Mouse (Mus musculus) lung, embryonic 16.5 days (tissue): ENCODE data around the gene Dnaic1. TPM values are rescaled to one million over a fixed set of nuclear protein-coding genes. Genes with fewer than 3 reads are reported as not detected.

Experiments
- ATAC-seq: fragments of 200-750 bp; cut with Nextera tagmentation; 2 replicates; pipeline ENCODE4 v1.8.0; 2017; ENCODE audit warnings: low read depth, mild to moderate bottlenecking, moderate library complexity
- H3K27ac ChIP-seq: fragments of 300-500 bp; sonication (generic); 2 replicates; pipeline ENCODE4 v1.5.1; 2014; ENCODE audit warnings: mild to moderate bottlenecking, control low read depth, low read length
- H3K27me3 ChIP-seq: fragments of 300-500 bp; sonication (generic); 2 replicates; pipeline ENCODE4 v1.6.1; 2014; ENCODE audit warnings: low read depth, low read length, mixed read lengths; ENCODE audit not compliant: control insufficient read depth, insufficient read depth
- H3K36me3 ChIP-seq: fragments of 300-500 bp; sonication (generic); 2 replicates; pipeline ENCODE4 v1.6.1; 2014; ENCODE audit warnings: low read length; ENCODE audit not compliant: control insufficient read depth, insufficient read depth
- H3K4me1 ChIP-seq: fragments of 300-500 bp; sonication (generic); replicated peaks from 2 replicates; pipeline ENCODE4 v1.6.1; 2014; ENCODE audit warnings: low read length, mixed read lengths; ENCODE audit not compliant: control insufficient read depth, insufficient read depth
- H3K4me2 ChIP-seq: fragments of 300-500 bp; sonication (generic); 2 replicates; pipeline ENCODE4 v1.6.1; 2014; ENCODE audit warnings: low read depth, low read length, control low read depth
- H3K4me3 ChIP-seq: fragments of 300-500 bp; sonication (generic); 2 replicates; pipeline ENCODE4 v1.5.1; 2014; ENCODE audit warnings: mild to moderate bottlenecking, low read length, control low read depth
- H3K9ac ChIP-seq: fragments of 300-500 bp; sonication (generic); 2 replicates; pipeline ENCODE4 v1.6.1; 2014; ENCODE audit warnings: low read length, control low read depth
- H3K9me3 ChIP-seq: fragments of 300-500 bp; sonication (generic); 2 replicates; pipeline ENCODE4 v1.6.1; 2016; ENCODE audit warnings: low read length; ENCODE audit not compliant: control insufficient read depth
- WGBS: fragments of 180-500 bp; shearing (Covaris S2); extraction: QIAGEN DNeasy Blood & Tissue Kit; methylation state at CpG from one replicate; pipeline ENCODE4 v1.1.7; 2014; 5-methylcytosine and 5-hydroxymethylcytosine counted together
- polyA plus RNA-seq: library from polyadenylated mRNA; unstranded; fragments of >200 nt; fragmentation: Nextera tagmentation; extraction: Ambion mirVana; gene quantifications from 2 replicates; pipeline ENCODE4 v1.2.1, GENCODE M21; 2015

Gene Dnaic1
- polyA plus RNA-seq, 1 experiment from 2014 or later = 2.9 TPM

DNA sequence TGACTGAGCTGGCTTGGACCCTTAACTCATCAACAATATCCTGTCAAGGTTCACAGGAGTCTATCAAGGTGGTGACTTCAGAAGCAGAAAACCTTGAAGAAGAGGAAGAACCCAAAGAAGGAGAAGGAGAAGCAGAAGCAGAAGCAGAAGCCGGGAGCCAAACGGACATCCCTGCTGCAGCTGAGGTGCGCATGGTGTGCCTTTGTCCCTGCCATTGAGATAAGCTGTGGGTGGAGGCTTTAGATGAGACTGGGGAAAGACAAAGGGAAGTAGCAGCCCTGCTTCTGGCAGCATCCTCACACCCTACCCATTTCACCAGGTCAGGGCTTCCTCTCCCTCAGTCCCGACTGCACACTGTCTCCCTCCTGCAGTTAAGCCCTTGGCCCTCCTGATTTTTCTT lies 33.2 kb downstream of the Dnaic1 start:
- Histone ChIP-seq H3K4me2 (no peak overlapping the region), H3K9ac (no peak overlapping the region), H3K9me3 (no peaks in the 10 kb centered on the region), H3K4me1 (no peaks in the 10 kb centered on the region), H3K36me3 (no peaks in the 10 kb centered on the region), H3K27ac (no peak overlapping the region), H3K27me3 (no peaks in the 10 kb centered on the region), H3K4me3 (no peak overlapping the region)
- 59% methylated on average over 4 of the region's 4 CpGs for WGBS
- ATAC-seq = no peak

GRCm38 (mm10) chr4:41604476-41605396 lies 35.2 kb downstream of the Dnaic1 start:
- no peak for ATAC-seq
- Histone ChIP-seq H3K4me2 (no peak overlapping the region), H3K9me3 (no peaks in the 10 kb centered on the region), H3K4me3 (no peak overlapping the region), H3K9ac (no peak overlapping the region), H3K4me1 (no peaks in the 10 kb centered on the region), H3K27ac (no peak overlapping the region), H3K27me3 (no peaks in the 10 kb centered on the region), H3K36me3 (no peaks in the 10 kb centered on the region)
- WGBS = 41% methylated on average over 8 of the region's 8 CpGs

DNA sequence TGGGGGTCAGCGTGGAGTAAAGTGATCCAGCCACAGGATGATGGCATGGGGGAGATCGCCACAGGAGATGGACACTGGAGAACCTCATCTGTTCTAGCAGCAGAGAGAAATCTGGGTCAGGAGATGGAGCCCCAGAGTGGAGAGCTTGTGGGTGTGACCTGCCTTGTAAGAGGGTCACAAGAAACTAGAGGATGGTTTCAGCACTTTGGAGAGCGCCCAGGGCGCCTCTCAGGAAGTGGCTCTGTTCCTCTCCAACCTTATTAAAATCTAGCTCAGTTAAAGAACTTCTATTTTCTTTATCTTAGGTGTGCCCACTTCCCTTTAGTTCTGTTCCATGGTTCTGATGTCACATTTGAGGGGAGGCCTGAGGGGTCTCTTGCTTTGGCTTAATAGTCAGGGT lies 37.2 kb downstream of the Dnaic1 start:
- no peak overlapping the region for H3K9ac ChIP-seq
- ATAC-seq = no peak
- H3K36me3 ChIP-seq = no peaks in the 10 kb centered on the region
- H3K4me1 ChIP-seq = no peaks in the 10 kb centered on the region
- no peaks in the 10 kb centered on the region for H3K9me3 ChIP-seq
- no peak overlapping the region for H3K4me3 ChIP-seq
- H3K27me3 ChIP-seq = no peaks in the 10 kb centered on the region
- no peak overlapping the region for H3K27ac ChIP-seq
- no peak overlapping the region for H3K4me2 ChIP-seq
- WGBS = 32% methylated on average over 4 of the region's 4 CpGs

- Histone ChIP-seq H3K9ac (no peak overlapping the region), H3K27ac (no peak overlapping the region), H3K4me2 (no peak overlapping the region), H3K4me3 (no peak overlapping the region), H3K4me1 (no peaks in the 10 kb centered on the region), H3K27me3 (no peaks in the 10 kb centered on the region), H3K9me3 (no peaks in the 10 kb centered on the region), H3K36me3 (no peaks in the 10 kb centered on the region)
- 0 out of 2 replicates have a peak, but pooled peaks have one; percentile 10 for ATAC-seq
- 73% methylated on average over 10 of the region's 10 CpGs for WGBS
Observed at GRCm38 (mm10) chr4:41609681-41610593, 40.4 kb downstream of the Dnaic1 start.

- Histone ChIP-seq H3K9ac (no peak overlapping the region), H3K9me3 (no peaks in the 10 kb centered on the region), H3K27me3 (no peaks in the 10 kb centered on the region), H3K27ac (no peak overlapping the region), H3K4me1 (no peaks in the 10 kb centered on the region), H3K36me3 (no peaks in the 10 kb centered on the region), H3K4me2 (no peak overlapping the region), H3K4me3 (no peak overlapping the region)
- whole genome bisulfite sequencing = 39% methylated on average over 6 of the region's 6 CpGs
- ATAC-seq = peak; percentile 23; the same call in 1 of the 2 replicates
Observed at GRCm38 (mm10) chr4:41610594-41610980, 41.0 kb downstream of the Dnaic1 start.

DNA sequence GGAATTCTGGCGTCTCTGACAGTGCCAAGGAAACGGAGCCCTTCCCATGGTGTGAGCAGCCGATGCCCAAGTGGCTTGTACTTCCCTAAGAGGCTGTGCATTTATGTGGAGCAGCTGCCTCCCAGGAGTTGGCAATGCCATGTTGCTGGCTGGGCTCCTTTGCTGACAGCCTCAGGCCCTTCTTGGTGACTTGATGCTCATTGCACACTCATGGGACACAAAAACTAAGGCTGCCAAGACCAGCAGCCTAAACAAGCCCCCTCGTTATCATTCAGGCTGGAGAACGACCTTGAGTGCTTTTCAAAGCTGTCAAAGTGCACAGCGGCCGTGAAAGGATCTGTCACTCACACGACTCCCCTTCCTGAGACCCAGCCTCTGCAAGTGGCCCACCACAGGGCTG lies 42.6 kb downstream of the Dnaic1 start:
- Histone ChIP-seq H3K4me3 (no peak overlapping the region), H3K9me3 (no peaks in the 10 kb centered on the region), H3K9ac (no peak overlapping the region), H3K27me3 (no peaks in the 10 kb centered on the region), H3K36me3 (no peaks in the 10 kb centered on the region), H3K27ac (no peak overlapping the region), H3K4me2 (no peak overlapping the region), H3K4me1 (peaks cover 3% of the 10 kb centered on the region; the same call in 1 of the 2 replicates)
- WGBS = 44% methylated on average over 8 of the region's 8 CpGs
- no peak for ATAC-seq

- Histone ChIP-seq H3K4me1 (peaks cover 3% of the 10 kb centered on the region; the same call in 1 of the 2 replicates), H3K9me3 (no peaks in the 10 kb centered on the region), H3K9ac (no peak overlapping the region), H3K27me3 (no peaks in the 10 kb centered on the region), H3K36me3 (no peaks in the 10 kb centered on the region), H3K27ac (no peak overlapping the region), H3K4me2 (no peak overlapping the region), H3K4me3 (no peak overlapping the region)
- peak; percentile 39; the same call in 1 of the 2 replicates for ATAC-seq
- 7% methylated on average over 7 of the region's 7 CpGs for WGBS
Observed at GRCm38 (mm10) chr4:41614156-41614555, 44.6 kb downstream of the Dnaic1 start.

DNA sequence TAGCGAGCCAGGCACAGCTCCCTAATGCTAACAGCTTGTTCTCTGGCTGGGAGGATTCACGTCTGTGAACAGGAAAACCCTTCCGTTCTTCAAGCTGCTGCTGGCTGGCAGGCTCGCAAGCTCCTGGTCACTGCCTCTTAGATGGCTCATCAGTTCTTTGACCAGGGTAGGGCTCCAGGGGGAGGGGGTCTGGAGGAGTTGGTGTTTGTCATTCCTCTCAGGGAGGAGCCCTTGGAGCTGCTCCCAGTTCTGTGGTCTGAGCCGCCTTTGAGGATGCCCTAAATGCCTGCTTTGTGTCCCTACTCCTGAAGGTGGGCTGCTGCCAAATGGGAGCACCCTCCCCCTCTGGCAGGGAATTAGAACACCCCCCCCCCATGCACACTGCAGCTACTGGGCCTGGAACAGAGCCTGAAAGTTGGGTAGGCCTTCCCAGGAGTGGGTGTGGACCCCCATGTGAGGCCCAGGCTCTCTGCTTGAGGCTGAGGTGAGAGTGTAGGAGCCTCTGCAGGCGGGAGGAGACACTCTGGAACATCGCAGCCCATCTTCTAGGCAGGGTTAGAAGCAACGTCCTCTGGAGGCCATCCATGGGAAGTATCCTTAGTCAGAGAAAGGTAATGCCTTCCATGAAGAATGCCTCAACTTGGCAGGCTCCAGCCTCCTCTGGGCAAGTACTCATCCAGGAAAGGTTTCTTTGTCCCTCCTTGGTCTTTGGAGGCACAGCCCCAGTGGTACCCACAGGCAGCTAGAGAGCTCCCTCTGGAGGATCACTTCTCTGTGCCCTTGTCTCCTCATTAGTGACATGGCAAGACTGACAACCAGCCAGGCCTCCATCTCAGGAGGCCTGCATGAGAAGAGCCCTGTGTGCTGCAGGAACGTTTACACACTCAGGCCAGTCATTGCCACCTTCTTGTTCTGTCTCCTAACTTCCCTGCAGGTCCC lies 46.4 kb downstream of the Dnaic1 start:
- 45% methylated on average over 9 of the region's 9 CpGs for WGBS
- Histone ChIP-seq H3K36me3 (no peaks in the 10 kb centered on the region), H3K4me3 (no peak overlapping the region), H3K27ac (no peak overlapping the region), H3K4me2 (no peak overlapping the region), H3K9me3 (no peaks in the 10 kb centered on the region), H3K9ac (no peak overlapping the region), H3K27me3 (no peaks in the 10 kb centered on the region), H3K4me1 (peaks cover 3% of the 10 kb centered on the region; the same call in 1 of the 2 replicates)
- peak; percentile 39; the same call in 1 of the 2 replicates for ATAC-seq
